Mouse (Mus musculus) heart, embryonic 10.5 days (tissue): Measurements from ENCODE around the gene Prim2. TPM values are rescaled to one million over a fixed set of nuclear protein-coding genes. Genes with fewer than 3 reads are reported as not detected.

Experiments used
- DNase-seq: peaks from one replicate; pipeline ENCODE4 v3.0.0-alpha.2; 2017; ENCODE audit warnings: low spot score
- H3K27ac ChIP-seq: fragments of 300-500 bp; sonication (generic); 2 replicates; pipeline ENCODE4 v1.5.1; 2016; ENCODE audit warnings: mild to moderate bottlenecking
- H3K27me3 ChIP-seq: fragments of 300-500 bp; sonication (generic); 2 replicates; pipeline ENCODE4 v1.6.1; 2016; ENCODE audit warnings: mild to moderate bottlenecking; ENCODE audit not compliant: poor library complexity, insufficient read depth, severe bottlenecking
- H3K36me3 ChIP-seq: fragments of 300-500 bp; sonication (generic); 2 replicates; pipeline ENCODE4 v1.6.1; 2016; ENCODE audit warnings: mild to moderate bottlenecking, moderate library complexity
- H3K4me1 ChIP-seq: fragments of 300-500 bp; sonication (generic); 2 replicates; pipeline ENCODE4 v1.6.1; 2016; ENCODE audit warnings: mild to moderate bottlenecking
- H3K4me3 ChIP-seq: fragments of 300-500 bp; sonication (generic); 2 replicates; pipeline ENCODE4 v1.5.1; 2016; ENCODE audit warnings: mild to moderate bottlenecking, moderate library complexity
- H3K9me3 ChIP-seq: fragments of 300-500 bp; sonication (generic); 2 replicates; pipeline ENCODE4 v1.6.1; 2016; ENCODE audit warnings: mild to moderate bottlenecking, moderate library complexity
- WGBS: fragments of 180-500 bp; shearing (Covaris S2); methylation state at CpG from one replicate; pipeline ENCODE4 v1.1.7; 2016; 5-methylcytosine and 5-hydroxymethylcytosine counted together
- polyA plus RNA-seq: library from polyadenylated mRNA; unstranded; fragments of >200 nt; fragmentation: Nextera tagmentation; extraction: Ambion mirVana; gene quantifications from 2 replicates; pipeline ENCODE4 v1.2.1, GENCODE M21; 2016

The Prim2 gene
- polyA plus RNA-seq, 1 experiment from 2014 or later = 35.0 TPM

- Histone ChIP-seq H3K9me3 (no peaks in the 10 kb centered on the region), H3K4me1 (no peaks in the 10 kb centered on the region), H3K27ac (no peak overlapping the region), H3K36me3 (no peaks in the 10 kb centered on the region), H3K27me3 (no peaks in the 10 kb centered on the region), H3K4me3 (no peak overlapping the region)
- WGBS = 75% methylated on average over 17 of the region's 17 CpGs
- DNase-seq = no peak
Observed at GRCm38 (mm10) chr1:33673158-33673960, 3.8 kb upstream of the Prim2 start.

GRCm38 (mm10) chr1:33672514-33672913, 2.9 kb upstream of the Prim2 start:
- no peak for DNase-seq
- Histone ChIP-seq H3K4me1 (0 out of 2 replicates have a peak, but pooled peaks cover 6% of the 10 kb centered on the region), H3K27me3 (no peaks in the 10 kb centered on the region), H3K27ac (no peak overlapping the region), H3K9me3 (no peaks in the 10 kb centered on the region), H3K36me3 (no peaks in the 10 kb centered on the region), H3K4me3 (no peak overlapping the region)
- WGBS = 22% methylated on average over 3 of the region's 3 CpGs

GRCm38 (mm10) chr1:33672083-33672482, 2.5 kb upstream of the Prim2 start:
- DNase-seq = no peak

GRCm38 (mm10) chr1:33671441-33671840, 1.8 kb upstream of the Prim2 start:
- Histone ChIP-seq H3K36me3 (peaks cover 6% of the 10 kb centered on the region; the same call in 1 of the 2 replicates), H3K9me3 (no peaks in the 10 kb centered on the region), H3K27ac (no peak overlapping the region), H3K4me1 (0 out of 2 replicates have a peak, but pooled peaks cover 6% of the 10 kb centered on the region), H3K27me3 (no peaks in the 10 kb centered on the region), H3K4me3 (no peak overlapping the region)
- 82% methylated on average over 5 of the region's 5 CpGs for WGBS
- DNase-seq = no peak

More at GRCm38 (mm10) chr1:33672083-33672482, 2.5 kb upstream of the Prim2 start:
- 0 out of 2 replicates have a peak, but pooled peaks cover 6% of the 10 kb centered on the region for H3K4me1 ChIP-seq
- no peak overlapping the region for H3K4me3 ChIP-seq
- no peak overlapping the region for H3K27ac ChIP-seq
- WGBS = 61% methylated on average over 3 of the region's 3 CpGs
- no peaks in the 10 kb centered on the region for H3K36me3 ChIP-seq
- no peaks in the 10 kb centered on the region for H3K27me3 ChIP-seq
- no peaks in the 10 kb centered on the region for H3K9me3 ChIP-seq

- Histone ChIP-seq H3K27me3 (no peaks in the 10 kb centered on the region), H3K9me3 (no peaks in the 10 kb centered on the region), H3K4me1 (0 out of 2 replicates have a peak, but pooled peaks cover 6% of the 10 kb centered on the region), H3K4me3 (peak overlapping the region; percentile 83), H3K27ac (peak overlapping the region; percentile 88), H3K36me3 (peaks cover 19% of the 10 kb centered on the region)
- under 1% methylated on average over 37 of the region's 37 CpGs for WGBS
- DNase-seq = peak; percentile 92
Observed at GRCm38 (mm10) chr1:33670164-33670616, 595 bp upstream of the Prim2 start.

GRCm38 (mm10) chr1:33663605-33664117, 5.9 kb downstream of the Prim2 start:
- Histone ChIP-seq H3K27me3 (no peaks in the 10 kb centered on the region), H3K4me3 (no peak overlapping the region), H3K9me3 (no peaks in the 10 kb centered on the region), H3K4me1 (0 out of 2 replicates have a peak, but pooled peaks cover 6% of the 10 kb centered on the region), H3K36me3 (peaks cover 51% of the 10 kb centered on the region), H3K27ac (no peak overlapping the region)
- 83% methylated on average over 19 of the region's 19 CpGs for WGBS
- no peak for DNase-seq

- DNase-seq = peak; percentile 13
- H3K36me3 ChIP-seq = peaks cover 51% of the 10 kb centered on the region
Observed at GRCm38 (mm10) chr1:33663163-33663562, 6.4 kb downstream of the Prim2 start.

GRCm38 (mm10) chr1:33658302-33658701, 11.3 kb downstream of the Prim2 start:
- peaks cover 44% of the 10 kb centered on the region for H3K36me3 ChIP-seq
- no peaks in the 10 kb centered on the region for H3K4me1 ChIP-seq
- no peaks in the 10 kb centered on the region for H3K9me3 ChIP-seq
- WGBS = 85% methylated on average over 4 of the region's 4 CpGs
- no peak overlapping the region for H3K4me3 ChIP-seq
- H3K27ac ChIP-seq = no peak overlapping the region
- DNase-seq = no peak
- no peaks in the 10 kb centered on the region for H3K27me3 ChIP-seq

More at GRCm38 (mm10) chr1:33663163-33663562, 6.4 kb downstream of the Prim2 start:
- Histone ChIP-seq H3K27ac (no peak overlapping the region), H3K4me1 (0 out of 2 replicates have a peak, but pooled peaks cover 6% of the 10 kb centered on the region), H3K4me3 (no peak overlapping the region), H3K27me3 (no peaks in the 10 kb centered on the region), H3K9me3 (no peaks in the 10 kb centered on the region)

GRCm38 (mm10) chr1:33657574-33658149, 11.9 kb downstream of the Prim2 start:
- 89% methylated on average over 12 of the region's 12 CpGs for WGBS
- Histone ChIP-seq H3K27ac (no peak overlapping the region), H3K36me3 (peaks cover 44% of the 10 kb centered on the region), H3K9me3 (no peaks in the 10 kb centered on the region), H3K27me3 (no peaks in the 10 kb centered on the region), H3K4me3 (no peak overlapping the region), H3K4me1 (no peaks in the 10 kb centered on the region)
- DNase-seq = no peak

- Histone ChIP-seq H3K27ac (no peak overlapping the region), H3K27me3 (no peaks in the 10 kb centered on the region), H3K36me3 (peaks cover 32% of the 10 kb centered on the region), H3K9me3 (no peaks in the 10 kb centered on the region), H3K4me3 (no peak overlapping the region), H3K4me1 (peaks cover 2% of the 10 kb centered on the region; the same call in 1 of the 2 replicates)
- no peak for DNase-seq
- 91% methylated on average over 11 of the region's 11 CpGs for WGBS
Observed at GRCm38 (mm10) chr1:33650875-33651274, 18.7 kb downstream of the Prim2 start.

GRCm38 (mm10) chr1:33649534-33650108, 20.0 kb downstream of the Prim2 start:
- Histone ChIP-seq H3K9me3 (no peaks in the 10 kb centered on the region), H3K4me1 (peaks cover 5% of the 10 kb centered on the region; the same call in 1 of the 2 replicates), H3K27ac (no peak overlapping the region), H3K4me3 (no peak overlapping the region), H3K27me3 (no peaks in the 10 kb centered on the region), H3K36me3 (peaks cover 31% of the 10 kb centered on the region)
- WGBS = 93% methylated on average over 9 of the region's 9 CpGs
- no peak for DNase-seq

- Histone ChIP-seq H3K4me1 (peaks cover 5% of the 10 kb centered on the region; the same call in 1 of the 2 replicates), H3K36me3 (peaks cover 29% of the 10 kb centered on the region), H3K4me3 (no peak overlapping the region), H3K9me3 (no peaks in the 10 kb centered on the region), H3K27me3 (no peaks in the 10 kb centered on the region), H3K27ac (no peak overlapping the region)
- no peak for DNase-seq
- 89% methylated on average over 4 of the region's 4 CpGs for WGBS
Observed at GRCm38 (mm10) chr1:33649021-33649420, 20.6 kb downstream of the Prim2 start.
